Mouse (Mus musculus) embryo, embryonic 10.5 days (tissue): Measurements from ENCODE around the gene Ube4a.

Experiments
- DNase-seq: peaks from one replicate; pipeline ENCODE4 v3.0.0-alpha.2; 2015; ENCODE audit warnings: low spot score

The Ube4a gene

DNA sequence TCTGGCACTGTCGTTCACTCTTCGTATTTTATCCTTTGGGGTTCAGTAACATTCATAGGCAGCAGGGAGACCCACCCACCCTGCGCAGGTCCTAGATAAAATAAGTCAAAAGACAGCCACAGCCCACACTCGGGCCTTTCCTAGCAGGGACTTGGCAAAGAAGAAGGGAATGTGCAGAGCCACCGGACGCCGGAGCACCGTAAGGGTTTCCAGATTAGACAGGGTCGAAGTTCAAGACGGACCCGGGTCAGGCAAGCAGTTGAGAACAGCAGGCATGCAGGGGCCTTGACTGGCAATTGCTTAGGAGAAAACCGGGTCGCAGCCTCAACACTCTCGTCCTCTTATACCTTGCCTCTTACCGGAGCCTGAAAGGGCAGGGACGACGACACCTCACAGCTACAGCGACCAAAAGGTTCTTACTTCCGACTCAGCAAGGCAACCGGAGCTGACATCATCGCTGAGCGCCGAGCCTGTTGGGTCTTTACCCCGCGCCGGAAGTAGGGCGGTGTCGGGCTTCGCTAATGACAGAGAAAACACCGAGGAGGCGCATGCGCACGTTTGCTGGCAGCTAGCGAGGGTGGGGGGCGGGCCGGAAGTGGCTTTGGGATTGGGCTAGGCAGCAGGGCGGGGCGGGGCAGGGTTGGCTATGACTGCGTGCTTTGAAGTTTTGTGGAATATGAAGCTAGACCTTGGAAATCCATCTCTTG, at the start of gene Ube4a:
Gene Ube4a (minus strand): TSS at position 475 of the 707 bp plus-strand sequence.
- peak; percentile 100 for DNase-seq

DNA sequence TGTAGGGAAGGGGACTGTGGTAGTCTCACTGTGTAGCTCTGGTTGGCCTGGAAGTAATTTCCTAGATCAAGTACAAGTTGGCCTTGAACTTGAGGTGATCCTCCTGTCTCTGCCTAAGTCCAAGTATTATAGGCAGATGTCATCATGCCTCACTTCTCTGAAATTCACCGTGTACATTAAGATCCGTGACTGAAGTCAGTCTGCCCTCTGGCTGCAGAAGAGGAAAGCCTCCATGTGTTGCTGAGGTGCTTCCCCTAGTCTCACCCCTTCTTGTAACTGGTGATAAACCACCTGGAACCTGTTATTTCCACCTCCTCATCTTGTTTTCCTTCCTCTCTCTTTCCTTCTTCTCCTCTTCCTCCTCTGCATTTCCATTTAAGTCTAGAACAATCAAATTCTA, 49.5 kb upstream of the Ube4a start:
- DNase-seq = no peak

DNA sequence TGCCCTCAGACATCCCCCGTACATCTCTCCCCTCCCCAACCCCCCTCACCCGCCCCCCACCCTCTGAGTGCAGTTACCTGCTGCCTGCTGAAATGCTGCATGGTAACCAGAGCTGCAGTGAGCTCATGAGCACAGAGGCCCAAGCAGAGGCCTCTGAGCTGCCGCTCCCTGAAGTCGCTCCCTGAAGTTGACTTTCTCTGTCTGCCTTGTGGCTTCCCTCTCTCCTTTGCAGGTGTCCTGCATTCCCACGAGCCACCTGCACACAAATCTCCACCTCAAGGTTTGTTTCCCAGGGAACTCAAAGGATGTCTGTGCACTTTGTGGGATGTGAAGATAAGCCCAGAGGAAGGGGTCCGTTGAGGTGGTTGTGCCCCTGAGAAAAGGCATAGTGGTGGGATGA, 45.9 kb upstream of the Ube4a start:
- DNase-seq = no peak

DNA sequence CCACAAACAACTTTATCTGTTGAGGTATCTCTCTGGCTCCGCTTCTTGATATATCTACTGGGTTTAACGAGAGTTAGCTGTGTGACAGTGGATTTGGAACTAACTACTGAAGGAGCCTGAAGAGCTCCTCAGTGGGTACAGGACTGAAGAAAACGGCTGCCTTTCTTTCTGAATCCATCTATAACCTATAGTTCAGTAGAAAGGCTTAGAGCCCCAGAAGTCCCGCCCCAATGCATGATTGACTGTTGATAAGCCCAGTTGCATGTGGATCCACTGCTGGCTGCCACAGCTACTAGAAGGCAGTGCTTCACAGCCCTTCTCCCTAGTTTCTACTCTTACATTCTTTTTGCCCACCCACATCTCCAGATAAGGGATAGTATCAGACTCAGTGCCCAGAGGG, 45.1 kb upstream of the Ube4a start:
- DNase-seq = peak; percentile 5

DNA sequence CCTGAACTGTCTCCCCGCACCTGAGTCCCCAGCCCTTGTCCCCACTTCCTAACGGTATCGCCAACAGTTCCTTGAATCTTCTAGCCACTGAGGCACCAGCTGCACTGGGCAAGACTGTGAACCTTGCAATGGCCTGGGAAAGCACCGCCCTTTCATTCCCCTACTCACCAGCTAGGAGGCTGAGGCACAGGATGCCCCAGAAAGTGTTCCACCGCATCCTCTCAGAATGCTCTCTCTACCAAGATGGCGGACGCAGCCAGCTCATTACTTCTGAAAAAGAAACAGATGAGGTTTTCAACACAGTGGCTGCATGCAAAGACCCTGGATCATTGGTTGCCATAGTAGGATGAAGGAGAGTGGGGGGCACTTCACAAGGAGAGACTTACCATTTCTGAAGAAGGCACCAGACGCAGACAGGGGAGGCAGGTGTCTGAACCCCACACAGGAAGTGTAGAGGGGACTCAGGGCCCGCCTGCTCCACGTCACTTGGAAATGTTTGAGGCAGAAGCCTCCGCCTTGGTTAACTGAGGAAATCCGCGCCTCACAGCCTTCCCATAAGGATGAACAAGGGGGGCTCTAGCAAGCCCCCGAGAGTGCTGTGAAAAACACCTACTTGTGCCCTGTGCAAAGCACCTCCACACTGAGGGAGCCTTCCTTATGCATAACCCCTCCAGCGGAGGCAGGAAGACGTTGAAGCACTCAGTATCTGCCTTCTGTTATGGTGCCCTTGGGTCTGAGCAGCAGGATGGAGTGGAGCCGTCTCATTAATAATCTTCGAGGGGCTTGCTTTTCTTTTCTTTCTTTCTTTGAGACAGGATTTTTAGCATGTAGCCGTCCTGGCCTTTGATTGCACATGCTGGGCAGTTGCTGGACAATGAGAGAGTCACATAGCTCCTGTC, 44.0 kb upstream of the Ube4a start, which contains the start of gene Cd3e:
Gene Cd3e (minus strand): TSS at position 448 of the 899 bp plus-strand sequence.
- no peak for DNase-seq

DNA sequence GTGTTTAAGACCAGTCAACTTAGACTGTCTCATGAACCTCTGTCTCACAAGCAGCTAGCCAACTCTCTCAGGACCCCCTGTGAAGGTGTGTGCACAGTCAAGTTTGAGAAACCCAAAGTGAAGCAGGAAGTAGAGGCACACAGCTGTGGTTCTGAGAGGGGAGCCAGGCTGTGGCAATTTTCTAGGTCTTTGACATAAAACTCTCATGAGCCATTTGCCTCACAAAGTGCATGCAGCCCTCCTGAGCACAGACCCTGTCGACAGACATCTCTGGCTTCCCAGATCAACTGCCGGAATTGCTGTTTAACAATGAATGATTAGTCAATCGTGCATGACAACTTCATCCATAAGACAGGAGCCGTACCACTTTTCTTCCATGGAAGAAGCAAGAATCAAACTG, 42.9 kb upstream of the Ube4a start:
- DNase-seq = no peak

DNA sequence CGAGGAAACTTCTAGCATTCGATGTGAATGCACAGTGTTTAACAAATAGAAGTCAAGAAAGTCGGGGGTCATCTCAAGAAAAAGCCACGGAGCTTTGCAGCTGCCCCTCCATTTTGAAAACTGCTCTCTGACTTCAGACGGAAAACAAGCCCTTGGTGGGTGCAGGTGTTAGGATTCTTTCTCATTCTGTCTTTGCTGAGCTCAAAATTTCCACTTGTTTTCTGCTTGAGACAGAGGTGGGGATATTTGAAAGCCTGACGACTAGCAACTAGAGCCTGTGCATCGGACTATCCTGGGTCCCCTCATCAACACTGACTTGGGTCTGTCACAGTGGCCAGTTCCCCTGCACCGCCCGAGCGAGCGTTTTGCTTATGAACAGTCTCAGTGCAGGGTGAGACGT, 42.0 kb upstream of the Ube4a start:
- no peak for DNase-seq

DNA sequence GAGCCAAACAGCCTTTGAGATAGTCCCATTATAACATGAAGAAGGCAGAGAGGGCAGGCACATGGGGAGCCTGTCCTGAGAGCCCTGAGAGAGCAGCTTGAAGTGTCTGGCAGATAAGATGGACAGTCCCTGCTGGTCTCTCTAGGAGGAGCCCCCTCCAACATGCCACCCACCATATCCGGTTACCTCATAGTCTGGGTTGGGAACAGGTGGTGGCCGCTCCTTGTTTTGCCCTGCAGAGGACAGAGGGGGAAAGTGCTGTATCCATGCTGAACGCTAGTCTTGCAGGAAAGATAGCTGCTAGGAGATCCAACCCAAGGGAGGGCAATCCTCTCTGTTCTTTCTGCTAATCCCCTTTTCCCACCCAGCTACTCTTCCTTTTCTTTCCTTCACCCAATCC, 34.8 kb upstream of the Ube4a start:
- no peak for DNase-seq

DNA sequence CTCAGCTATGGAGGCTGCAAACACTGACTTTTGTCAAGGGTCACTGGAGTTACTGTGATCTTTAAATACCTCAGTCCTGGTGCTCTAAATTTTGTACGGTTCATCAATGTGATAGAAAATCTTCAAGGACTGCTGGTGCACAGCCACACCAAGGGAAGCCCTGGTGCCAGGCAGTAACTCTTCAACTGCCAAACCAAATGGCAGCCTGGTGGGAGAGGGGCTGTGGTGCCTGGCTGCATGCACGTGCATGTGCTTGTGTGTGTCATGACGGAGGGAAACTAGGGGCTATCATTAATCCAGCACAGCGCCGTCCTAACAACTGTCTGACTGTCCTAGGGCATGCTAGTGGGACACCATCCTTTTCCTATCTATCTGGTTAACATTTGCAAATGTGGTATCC, 34.4 kb upstream of the Ube4a start:
- no peak for DNase-seq

DNA sequence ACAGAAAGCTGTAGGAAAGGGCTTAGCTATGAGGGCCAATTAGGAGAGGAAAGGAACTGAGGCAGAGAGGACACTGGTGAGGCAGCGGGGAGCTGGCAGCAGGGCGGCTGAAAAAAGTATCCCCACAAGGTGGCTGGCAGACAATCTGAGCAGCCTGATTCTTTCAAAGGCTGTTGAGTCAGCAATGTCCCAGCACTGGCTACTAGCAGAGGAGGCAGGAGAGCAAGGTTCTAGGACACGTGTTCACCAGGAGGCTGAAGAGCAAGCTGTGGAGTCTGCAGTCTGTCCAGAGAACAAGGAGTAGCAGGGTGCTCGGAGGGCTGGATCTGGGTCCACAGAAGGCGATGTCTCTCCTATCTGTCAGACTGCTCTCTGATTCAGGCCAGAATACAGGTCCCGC, 33.8 kb upstream of the Ube4a start:
- DNase-seq = no peak

DNA sequence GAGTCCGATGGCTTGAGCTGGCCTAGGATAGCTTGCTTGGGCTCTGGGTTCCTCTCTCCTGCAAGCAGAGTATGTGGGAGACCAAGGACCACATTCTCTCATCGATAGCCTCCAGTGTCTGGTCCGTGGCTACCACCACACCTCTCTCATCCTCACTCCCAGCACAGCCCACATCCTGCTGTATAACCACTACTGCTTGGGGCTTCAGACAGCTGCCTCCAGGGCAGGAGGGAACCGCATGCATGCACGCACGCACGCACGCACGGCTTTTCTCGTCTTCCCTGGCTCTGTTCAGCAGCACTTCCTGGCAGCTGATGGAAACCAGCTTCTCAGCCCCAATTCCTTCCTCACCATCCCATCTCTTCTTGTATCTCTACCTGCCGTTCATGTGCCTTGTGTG, 32.7 kb upstream of the Ube4a start:
- no peak for DNase-seq

DNA sequence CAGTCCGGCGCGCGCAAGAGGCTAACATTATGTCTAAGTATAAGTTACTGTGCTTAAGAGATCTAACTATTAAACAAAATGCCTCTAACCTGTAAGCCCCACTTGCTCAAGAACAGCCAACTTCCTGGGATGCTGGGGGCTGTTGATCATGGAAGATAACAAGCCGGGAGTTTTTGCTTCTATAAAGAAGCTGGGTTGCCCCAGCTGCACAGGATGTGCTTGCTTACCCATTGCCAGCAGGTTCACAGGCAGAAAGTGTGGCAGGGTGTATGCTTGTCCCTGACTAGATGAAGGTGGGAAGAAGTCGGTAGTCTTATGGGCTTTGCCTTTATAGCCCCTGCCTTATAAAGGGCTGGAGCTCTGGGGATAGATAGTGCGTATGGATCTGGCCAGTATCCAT, 31.2 kb upstream of the Ube4a start:
- no peak for DNase-seq

DNA sequence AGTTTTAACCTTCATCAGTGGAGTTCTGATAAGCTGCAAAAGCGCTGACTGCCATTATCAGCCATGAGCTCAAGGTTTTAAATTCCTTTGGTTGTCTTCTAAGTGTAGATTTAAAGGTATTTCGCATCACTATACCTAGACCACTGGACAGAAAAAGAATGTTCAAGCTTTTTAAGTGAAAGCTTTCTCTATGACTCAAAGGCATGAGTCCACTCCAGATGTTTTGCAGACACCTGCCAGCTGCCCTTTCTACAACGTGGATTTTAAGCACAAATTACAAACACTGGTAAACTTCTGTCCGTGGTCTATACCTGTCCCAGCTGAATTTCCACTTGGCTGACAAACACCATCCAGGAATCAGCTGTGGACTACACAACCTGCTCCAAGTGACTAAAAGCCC, 29.6 kb upstream of the Ube4a start:
- DNase-seq = no peak

DNA sequence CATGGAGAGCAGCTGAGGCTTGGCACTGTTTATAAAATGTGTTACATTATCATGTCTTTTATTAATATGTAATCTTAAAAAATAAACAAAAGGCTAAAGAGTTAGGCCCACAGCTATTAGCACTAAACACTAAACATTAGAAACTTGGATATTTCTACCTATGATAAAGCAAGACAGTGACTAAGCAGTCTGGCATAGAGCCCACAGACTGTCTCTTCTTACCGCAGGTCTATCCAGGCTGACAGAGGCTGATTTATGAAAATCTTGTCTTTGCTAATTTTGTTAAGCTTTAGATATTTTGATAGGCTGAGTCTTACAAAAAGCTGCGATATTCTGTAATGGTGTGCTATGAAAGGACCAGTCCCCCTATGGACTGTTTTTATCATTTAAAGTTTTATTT, 27.9 kb upstream of the Ube4a start:
- DNase-seq = no peak

DNA sequence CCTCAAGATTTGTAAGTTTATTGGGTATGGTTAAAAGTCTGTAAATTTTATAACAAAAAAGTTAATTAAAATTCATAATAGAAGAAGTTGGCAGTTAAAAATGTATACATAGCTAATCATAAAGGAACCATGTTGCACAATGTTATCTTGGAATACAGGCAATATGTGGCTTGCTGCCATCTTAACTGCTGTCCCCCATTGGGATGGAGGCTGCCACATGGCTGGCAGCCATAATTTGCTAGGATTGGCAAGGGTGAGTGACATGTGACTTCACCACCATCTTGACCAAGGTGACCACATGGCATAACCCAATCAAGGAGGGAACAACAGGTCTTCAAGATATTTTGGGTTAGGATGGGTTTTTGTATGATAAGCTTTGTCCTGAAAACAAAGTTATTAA, 26.9 kb upstream of the Ube4a start:
- no peak for DNase-seq

DNA sequence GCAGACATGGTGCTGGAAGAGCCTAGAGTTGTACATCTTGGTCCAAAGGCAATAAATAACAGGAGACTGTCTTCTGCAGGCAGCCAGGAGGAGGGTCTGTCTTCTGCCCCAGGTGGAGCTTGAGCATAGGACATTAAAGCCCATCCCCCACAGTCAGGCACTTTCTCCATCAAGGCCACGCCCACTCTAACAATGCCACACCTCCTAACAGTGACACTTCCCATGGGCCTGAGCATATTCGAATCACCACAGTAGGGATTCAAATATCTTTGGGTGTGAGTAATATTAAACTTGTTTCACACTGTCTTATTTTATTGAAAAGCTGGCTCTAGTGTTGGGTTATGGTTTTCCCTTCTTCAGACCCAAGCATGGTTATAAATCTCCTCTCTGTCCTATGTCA, 26.4 kb upstream of the Ube4a start:
- no peak for DNase-seq

DNA sequence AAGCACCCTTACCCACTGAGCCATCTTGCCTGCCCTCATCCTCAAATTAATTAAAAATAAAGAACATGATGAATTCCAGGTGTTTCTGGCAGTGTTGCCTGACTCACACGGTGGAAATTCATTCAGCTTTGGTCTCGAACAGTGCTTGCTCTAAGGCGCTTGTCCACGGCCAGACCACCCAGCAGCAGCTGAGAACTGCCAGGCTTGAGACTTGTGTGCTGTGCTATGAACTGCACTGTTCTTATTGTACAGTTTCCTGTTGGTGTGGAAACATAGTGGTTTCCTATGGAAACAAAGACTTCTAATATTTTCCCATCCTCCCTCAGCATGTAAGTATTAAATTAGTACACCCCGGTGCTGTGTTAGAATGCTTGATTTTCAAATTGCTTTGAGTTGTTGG, 21.6 kb upstream of the Ube4a start:
- DNase-seq = no peak

DNA sequence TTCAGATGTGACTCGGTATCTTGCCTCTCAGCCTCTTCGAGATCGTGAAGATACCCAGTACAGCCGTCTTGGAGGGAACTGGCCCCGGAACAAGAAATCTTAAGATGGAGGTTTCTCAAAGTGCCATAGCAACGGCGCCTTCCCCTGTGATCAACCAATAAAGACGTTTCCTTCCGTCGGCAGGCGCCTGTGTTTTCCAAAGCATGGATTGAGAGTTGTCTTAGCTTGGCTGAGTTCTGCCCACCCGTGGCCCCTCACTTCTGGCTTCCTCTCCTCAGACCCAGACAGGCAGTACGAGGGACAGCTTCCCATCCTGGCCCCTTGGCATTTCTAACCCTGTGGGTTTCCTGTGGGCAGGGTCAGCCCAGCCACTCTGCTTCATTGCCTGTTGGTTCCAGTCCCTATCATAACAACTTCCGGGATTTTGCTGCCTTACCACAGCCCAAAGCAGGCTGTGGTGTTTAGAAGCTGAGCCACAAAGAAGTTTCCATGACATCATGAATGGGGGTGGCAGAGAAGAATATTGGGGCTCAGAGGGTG, 20.9 kb upstream of the Ube4a start:
- DNase-seq = no peak

DNA sequence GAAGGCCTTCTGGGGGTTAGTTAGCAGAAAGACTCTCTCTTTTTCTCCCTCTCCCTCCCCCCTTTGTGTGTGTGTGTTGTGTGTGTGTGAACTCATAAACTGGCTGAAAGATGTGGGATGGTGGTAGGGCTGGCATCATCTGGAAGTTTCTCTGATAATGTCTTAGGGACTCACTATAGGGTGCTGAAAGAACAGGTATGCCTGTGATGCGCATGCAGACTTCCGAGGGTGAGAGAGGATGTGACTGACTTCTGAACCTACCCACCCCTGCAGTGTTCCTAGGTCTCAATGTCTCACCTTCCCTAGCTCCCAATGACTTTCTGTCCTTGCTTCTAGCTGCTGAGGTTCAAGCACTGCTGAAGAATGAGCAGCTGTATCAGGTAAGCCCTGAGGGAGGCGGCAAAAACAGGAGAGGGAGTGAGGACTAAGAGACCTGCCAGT, 20.3 kb upstream of the Ube4a start:
- no peak for DNase-seq

DNA sequence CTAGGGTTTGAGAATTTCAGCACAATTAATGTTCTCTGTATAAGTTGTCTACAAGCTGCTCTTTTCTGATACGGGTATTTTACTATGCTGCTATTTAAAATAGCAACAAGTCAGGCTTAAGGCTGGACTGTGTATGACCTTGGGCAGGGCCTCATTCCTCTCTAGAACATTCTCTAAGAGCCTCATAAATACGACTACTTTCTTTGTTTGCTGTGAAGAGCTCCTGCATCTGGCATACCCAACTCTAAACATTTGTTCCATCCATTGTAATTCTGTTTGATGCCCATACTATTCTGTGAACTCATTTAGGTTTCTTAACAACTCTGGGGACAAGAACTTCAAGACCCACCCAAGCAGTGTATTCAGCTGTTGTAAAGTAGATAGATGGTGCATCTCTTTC, 17.6 kb upstream of the Ube4a start:
- DNase-seq = no peak

DNA sequence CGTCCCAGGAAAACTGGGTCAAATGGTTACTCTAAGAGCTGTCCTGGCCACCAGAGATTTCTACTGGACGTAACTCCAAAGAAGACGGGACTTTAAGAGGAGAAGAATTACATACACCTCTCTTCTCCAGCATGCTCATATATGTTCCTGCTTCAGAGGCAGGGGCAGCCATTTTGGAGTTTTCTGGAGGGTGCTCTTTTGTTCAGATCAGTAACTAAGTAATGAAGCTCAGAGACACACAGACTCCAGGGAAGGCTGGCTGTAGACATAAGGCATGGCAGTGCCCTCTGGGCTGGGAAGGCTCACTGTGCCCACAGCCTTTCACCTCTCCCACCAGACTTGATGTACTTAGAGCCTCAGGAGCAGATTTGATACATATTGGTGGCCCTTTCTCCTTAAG, 17.1 kb upstream of the Ube4a start:
- DNase-seq = no peak

DNA sequence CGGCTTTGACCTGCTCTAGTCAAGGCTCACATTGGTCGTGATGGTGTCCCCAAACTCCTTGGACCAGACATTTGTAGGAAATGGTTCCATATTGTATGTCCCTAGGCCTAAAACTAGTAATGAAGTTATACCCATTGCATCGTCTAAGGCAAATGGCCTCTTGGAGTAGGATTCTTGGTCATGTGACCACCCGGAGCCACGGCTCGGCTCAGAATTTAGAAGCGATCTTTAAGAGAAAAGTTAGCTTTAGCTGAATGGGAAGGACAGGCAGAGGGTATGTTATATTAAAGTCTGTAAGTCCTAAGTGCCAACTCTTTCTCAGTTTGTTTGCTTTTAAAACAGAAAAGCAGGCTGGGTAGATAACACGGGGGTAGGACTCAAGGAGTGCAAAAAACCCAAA, 16.7 kb upstream of the Ube4a start:
- no peak for DNase-seq

DNA sequence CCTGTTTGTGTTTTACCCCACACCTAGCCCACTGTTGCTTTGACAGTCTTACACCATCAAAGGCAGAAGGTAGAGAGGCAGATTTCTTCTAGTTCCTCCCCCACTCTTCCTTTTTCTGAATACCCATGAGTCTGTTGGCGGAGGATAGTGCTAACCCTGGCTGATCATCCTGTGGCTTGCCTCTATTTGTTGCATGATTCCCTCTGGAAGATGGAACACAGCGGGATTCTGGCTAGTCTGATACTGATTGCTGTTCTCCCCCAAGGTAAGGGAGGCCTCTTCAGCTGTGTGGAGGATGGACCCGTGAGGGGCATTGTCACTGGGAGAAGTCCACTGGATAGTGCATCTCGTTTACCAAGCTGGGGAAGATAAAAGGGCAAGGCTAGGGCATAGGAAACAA, 16.3 kb upstream of the Ube4a start, which contains the start of gene Cd3d:
Gene Cd3d (plus strand): TSS at position 111 of the 400 bp plus-strand sequence.
- DNase-seq = no peak
